Mouse (Mus musculus) stomach, postnatal 0 days (tissue): Measurements from ENCODE around the gene Zer1. TPM values are rescaled to one million over a fixed set of nuclear protein-coding genes. Genes with fewer than 3 reads are reported as not detected.
"Not testable (repeated sequence)": the region's sequence is repeated elsewhere in the genome, so short reads cannot be mapped to it uniquely, and the experiment has no call there.

Source experiments
- ATAC-seq: fragments of 200-750 bp; cut with Nextera tagmentation; 2 replicates; pipeline ENCODE4 v1.8.0; 2017; ENCODE audit not compliant: low FRiP score, low TSS enrichment
- DNase-seq: peaks from one replicate; pipeline ENCODE4 v3.0.0-alpha.2; 2016; ENCODE audit warnings: low spot score
- H3K27ac ChIP-seq: fragments of 300-500 bp; sonication (generic); replicated peaks from 2 replicates; pipeline ENCODE4 v1.5.1; 2014; ENCODE audit warnings: mild to moderate bottlenecking, control low read depth
- H3K27me3 ChIP-seq: fragments of 300-500 bp; sonication (generic); 2 replicates; pipeline ENCODE4 v1.6.1; 2014; ENCODE audit warnings: low read length; ENCODE audit not compliant: control insufficient read depth, insufficient read depth
- H3K36me3 ChIP-seq: fragments of 300-500 bp; sonication (generic); 2 replicates; pipeline ENCODE4 v1.6.1; 2014; ENCODE audit warnings: low read length, mixed read lengths; ENCODE audit not compliant: control insufficient read depth, insufficient read depth
- H3K4me1 ChIP-seq: fragments of 300-500 bp; sonication (generic); replicated peaks from 2 replicates; pipeline ENCODE4 v1.6.1; 2014; ENCODE audit warnings: antibody characterized with exemption; ENCODE audit not compliant: control insufficient read depth, insufficient read depth
- H3K4me2 ChIP-seq: fragments of 300-500 bp; sonication (generic); replicated peaks from 2 replicates; pipeline ENCODE4 v1.6.1; 2014; ENCODE audit warnings: low read depth, mild to moderate bottlenecking, control low read depth, moderate library complexity
- H3K4me3 ChIP-seq: fragments of 300-500 bp; sonication (generic); 2 replicates; pipeline ENCODE4 v1.5.1; 2014; ENCODE audit warnings: low read depth, low read length, control low read depth
- H3K9ac ChIP-seq: fragments of 300-500 bp; sonication (generic); 2 replicates; pipeline ENCODE4 v1.6.1; 2014; ENCODE audit warnings: mild to moderate bottlenecking, low read length, control low read depth, mixed read lengths
- H3K9me3 ChIP-seq: fragments of 300-500 bp; sonication (generic); 2 replicates; pipeline ENCODE4 v1.6.1; 2016; ENCODE audit warnings: low read length; ENCODE audit not compliant: control insufficient read depth
- CTCF ChIP-seq: IDR thresholded peaks from 2 replicates; pipeline ENCODE4 v1.5.1; 2016; ENCODE audit warnings: antibody characterized with exemption, low read depth, mild to moderate bottlenecking, moderate library complexity
- EP300 ChIP-seq: optimal IDR thresholded peaks from 2 replicates; pipeline ENCODE3; 2016; ENCODE audit warnings: antibody characterized with exemption
- WGBS: fragments of 180-500 bp; shearing (Covaris S2); extraction: QIAGEN DNeasy Blood & Tissue Kit; methylation state at CpG from one replicate; pipeline ENCODE4 v1.1.7; 2014; 5-methylcytosine and 5-hydroxymethylcytosine counted together
- polyA plus RNA-seq: library from polyadenylated mRNA; unstranded; fragments of >200 nt; fragmentation: Nextera tagmentation; extraction: Ambion mirVana; gene quantifications from 2 replicates; pipeline ENCODE4 v1.2.1, GENCODE M21; 2015

Gene Zer1
- polyA plus RNA-seq, 1 experiment from 2014 or later = 3.1 TPM

- TF ChIP-seq EP300 = no peak
- no peak for TF ChIP-seq CTCF
- DNase-seq = no peak
- 57% methylated on average over 5 of the region's 5 CpGs for WGBS
- ATAC-seq = no peak
- Histone ChIP-seq H3K4me2 (no peak overlapping the region), H3K9me3 (no peaks in the 10 kb centered on the region), H3K36me3 (no peaks in the 10 kb centered on the region), H3K27me3 (no peaks in the 10 kb centered on the region), H3K4me1 (no peaks in the 10 kb centered on the region), H3K9ac (no peak overlapping the region), H3K4me3 (no peak overlapping the region), H3K27ac (no peak overlapping the region)
These were observed 66.0 kb downstream of the Zer1 start for GRCm38 (mm10) chr2:30058418-30058817.

DNA sequence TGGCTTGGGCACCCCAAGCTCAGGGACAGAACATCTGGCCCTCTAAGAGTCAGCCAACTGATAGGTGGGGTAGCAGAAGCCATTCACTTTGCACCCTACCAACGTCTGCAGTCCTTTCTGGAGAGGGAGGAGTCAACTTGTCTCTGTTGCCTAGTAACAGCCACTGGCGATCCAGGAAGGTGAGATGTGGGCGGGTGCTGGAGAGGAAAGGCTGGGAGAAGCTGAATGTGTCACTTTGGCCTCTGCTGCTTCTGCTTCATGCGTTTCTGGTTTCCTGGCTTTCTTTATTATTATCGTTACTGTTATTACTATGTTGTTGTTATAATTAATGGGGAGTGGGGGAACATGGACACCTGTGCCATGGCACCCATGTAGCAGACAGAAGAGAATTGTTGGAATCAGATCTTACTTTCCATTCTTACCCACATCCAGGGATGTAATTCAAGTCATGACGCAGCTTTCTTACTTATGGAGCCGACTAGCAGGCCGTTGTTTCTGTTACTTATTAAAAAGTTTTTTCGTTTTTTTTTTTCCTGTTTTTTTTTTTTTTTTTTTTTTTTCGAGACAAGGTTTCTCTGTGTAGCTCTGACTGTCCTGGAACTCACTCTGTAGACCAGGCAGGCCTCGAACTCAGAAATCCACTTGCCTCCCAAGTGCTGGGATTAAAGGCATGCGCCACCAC, 67.0 kb downstream of the Zer1 start, which contains the start of gene Set:
Gene Set (plus strand): TSS at position 156 of the 682 bp plus-strand sequence.
- Histone ChIP-seq H3K9ac (no peak within 1 kb of the TSS), H3K4me3 (no peak within 1 kb of the TSS), H3K27ac (no peak within 1 kb of the TSS), H3K27me3 (no peaks in the 10 kb centered on the region), H3K9me3 (no peaks in the 10 kb centered on the region), H3K36me3 (no peaks in the 10 kb centered on the region), H3K4me1 (no peaks in the 10 kb centered on the region), H3K4me2 (no peak within 1 kb of the TSS)
- ATAC-seq (no peak; the same call in 1 of the 2 replicates), DNase-seq (peak; percentile 48)
- TF ChIP-seq CTCF (no peak), EP300 (no peak)
- 48% methylated on average over 12 of the region's 12 CpGs for WGBS

DNA sequence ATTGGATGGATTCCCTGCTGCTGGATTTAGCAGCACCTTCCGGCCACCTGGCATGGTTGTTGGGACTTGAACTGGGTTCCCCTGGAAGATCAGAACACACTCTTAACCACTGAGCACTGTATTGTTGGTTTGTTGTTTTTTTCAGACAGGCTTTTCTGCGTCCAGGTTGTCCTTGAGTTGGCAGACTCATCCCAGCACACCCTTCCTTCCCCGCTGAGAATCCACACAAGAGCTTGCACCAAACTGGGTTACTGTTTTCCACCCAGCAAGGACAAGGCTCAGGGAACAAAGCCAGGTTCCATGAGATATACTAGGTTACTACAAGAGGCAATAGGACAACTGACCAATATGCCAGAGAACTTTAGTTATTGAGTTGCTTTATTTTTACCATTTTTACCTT, 67.6 kb downstream of the Zer1 start:
- TF ChIP-seq EP300 = no peak
- no peak for TF ChIP-seq CTCF
- DNase-seq = no peak
- H3K9me3 ChIP-seq = no peaks in the 10 kb centered on the region
- H3K27ac ChIP-seq = no peak overlapping the region
- H3K27me3 ChIP-seq = no peaks in the 10 kb centered on the region
- no peak overlapping the region for H3K4me3 ChIP-seq
- no peaks in the 10 kb centered on the region for H3K4me1 ChIP-seq
- no peaks in the 10 kb centered on the region for H3K36me3 ChIP-seq
- H3K9ac ChIP-seq = no peak overlapping the region
- H3K4me2 ChIP-seq = no peak overlapping the region
- WGBS = 81% methylated on average over 3 of the region's 3 CpGs
- ATAC-seq = no peak

GRCm38 (mm10) chr2:30055310-30055709, 69.1 kb downstream of the Zer1 start:
- not testable (repeated sequence) for H3K9me3 ChIP-seq, ATAC-seq
- 93% methylated on average over 3 of the region's 3 CpGs for WGBS

GRCm38 (mm10) chr2:30051992-30052761, 72.2 kb downstream of the Zer1 start:
- Histone ChIP-seq H3K36me3 (no peaks in the 10 kb centered on the region), H3K27me3 (no peaks in the 10 kb centered on the region), H3K9me3 (no peaks in the 10 kb centered on the region), H3K27ac (no peak overlapping the region), H3K4me3 (no peak overlapping the region), H3K9ac (no peak overlapping the region), H3K4me1 (0 out of 2 replicates have a peak, but pooled peaks cover 2% of the 10 kb centered on the region), H3K4me2 (no peak overlapping the region)
- WGBS = 30% methylated on average over 6 of the region's 6 CpGs
- ATAC-seq (no peak), DNase-seq (no peak)
- TF ChIP-seq CTCF (peak; percentile 68), EP300 (no peak)

More at GRCm38 (mm10) chr2:30055310-30055709, 69.1 kb downstream of the Zer1 start:
- not testable (repeated sequence) for H3K9ac ChIP-seq, H3K27me3 ChIP-seq, H3K4me2 ChIP-seq, H3K4me1 ChIP-seq, H3K4me3 ChIP-seq, H3K36me3 ChIP-seq, DNase-seq, H3K27ac ChIP-seq
- TF ChIP-seq CTCF = peak; percentile 36

- Histone ChIP-seq H3K36me3 (no peaks in the 10 kb centered on the region), H3K4me2 (no peak overlapping the region), H3K9me3 (no peaks in the 10 kb centered on the region), H3K4me3 (no peak overlapping the region), H3K9ac (no peak overlapping the region), H3K4me1 (0 out of 2 replicates have a peak, but pooled peaks cover 2% of the 10 kb centered on the region), H3K27ac (no peak overlapping the region), H3K27me3 (no peaks in the 10 kb centered on the region)
- ATAC-seq (no peak), DNase-seq (no peak)
- TF ChIP-seq CTCF (no peak), EP300 (no peak)
- 80% methylated on average over 3 of the region's 3 CpGs for WGBS
These were observed 74.6 kb downstream of the Zer1 start for GRCm38 (mm10) chr2:30049831-30050230.
